Mouse (Mus musculus): Measurements from ENCODE around the gene Jam3. TPM values are rescaled to one million over a fixed set of nuclear protein-coding genes. Genes with fewer than 3 reads are reported as not detected.

The Jam3 gene
- polyA plus RNA-seq, 1 experiment: not detected

DNA sequence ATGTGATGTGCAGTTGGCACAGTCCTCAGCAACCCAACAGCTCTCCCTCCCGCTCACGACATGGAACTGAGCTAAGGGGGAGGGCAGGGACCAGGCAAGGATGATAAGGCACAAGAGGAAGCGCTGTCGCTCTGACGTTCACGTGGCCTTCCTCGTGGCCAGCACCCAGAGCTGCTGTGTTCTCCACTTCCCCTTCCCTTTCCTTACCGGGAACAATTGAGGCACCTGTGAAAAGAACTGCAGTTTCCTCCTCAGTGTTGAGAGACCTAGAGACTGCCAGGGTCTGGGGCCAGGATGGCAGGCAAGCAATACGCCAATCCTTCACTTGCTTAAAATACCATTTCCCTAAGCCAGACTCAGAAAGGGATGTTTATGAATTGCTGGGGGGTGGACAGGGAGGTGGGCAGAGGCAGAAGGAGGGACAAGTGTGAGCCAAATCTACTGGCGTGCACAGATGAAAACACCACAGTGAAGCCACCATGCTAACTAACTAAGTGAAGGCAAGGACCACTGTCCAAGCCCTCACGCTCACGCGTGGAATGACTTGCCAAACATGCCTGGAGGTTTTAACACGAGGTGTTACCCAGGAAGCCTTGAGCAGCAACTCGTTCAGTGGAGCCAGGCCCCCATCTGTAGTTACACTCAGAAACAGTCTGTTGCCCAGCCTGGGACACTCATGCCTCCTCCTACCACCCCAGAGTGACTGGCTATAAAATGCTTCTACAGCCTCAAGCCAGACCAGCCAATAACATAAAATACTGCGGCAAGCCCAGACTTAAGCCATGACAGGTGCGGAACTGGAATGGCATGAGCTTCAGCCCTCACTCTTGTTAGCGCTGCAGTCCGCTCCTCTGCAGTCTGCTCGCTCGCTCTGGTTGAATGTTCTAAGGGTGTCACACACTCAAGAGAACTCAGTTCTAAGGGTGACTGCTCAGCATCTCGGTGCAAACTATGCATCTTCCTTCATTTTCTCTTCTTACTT lies 45.4 kb downstream of the Jam3 start:
- Histone ChIP-seq H3K4me1 (ENCODE audit: control insufficient read depth, insufficient read depth, low read length) (peaks cover 19% of the 10 kb centered on the region), H3K27ac (ENCODE audit: insufficient read depth, low read depth, low read length) (peak overlapping the region; percentile 33; the same call in 1 of the 2 replicates), H3K4me3 (ENCODE audit: insufficient read depth, low read depth, low read length) (no peak overlapping the region)
- WGBS: 58% methylated on average over 22 of the region's 22 CpGs
- no peak for TF ChIP-seq POLR2A (IDR thresholded peaks at IDR 0.05; ENCODE audit: insufficient read depth, low read depth, low read length)
- TF ChIP-seq CTCF (IDR thresholded peaks at IDR 0.05; ENCODE audit: insufficient read depth, low read depth, low read length): no peak

DNA sequence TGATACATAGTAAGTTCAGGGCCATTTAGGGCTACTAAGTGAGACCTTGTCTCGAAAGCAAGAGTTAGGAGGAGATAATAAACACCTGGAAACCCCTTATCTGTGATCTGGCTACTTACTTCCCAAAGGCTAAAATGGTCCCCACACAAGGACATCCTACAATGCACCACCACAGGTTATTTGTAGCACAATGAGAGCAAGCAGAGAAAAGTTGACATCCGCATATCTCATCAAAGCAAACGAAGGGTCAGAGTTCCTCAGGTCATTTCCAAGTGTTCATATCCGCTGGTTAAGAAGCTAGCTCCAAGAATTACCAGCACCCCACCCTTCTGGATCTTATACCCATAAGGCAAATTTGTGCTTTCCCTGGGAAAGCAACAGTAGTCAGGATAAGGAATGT lies 46.8 kb downstream of the Jam3 start:
- H3K4me1 ChIP-seq (ENCODE audit: control insufficient read depth, insufficient read depth, low read length): peaks cover 17% of the 10 kb centered on the region
- no peak overlapping the region for H3K27ac ChIP-seq (ENCODE audit: insufficient read depth, low read depth, low read length)
- no peak overlapping the region for H3K4me3 ChIP-seq (ENCODE audit: insufficient read depth, low read depth, low read length)
- TF ChIP-seq CTCF (IDR thresholded peaks at IDR 0.05; ENCODE audit: insufficient read depth, low read depth, low read length) (no peak), POLR2A (IDR thresholded peaks at IDR 0.05; ENCODE audit: insufficient read depth, low read depth, low read length) (no peak)
- WGBS: 91% methylated on average over 4 of the region's 4 CpGs

DNA sequence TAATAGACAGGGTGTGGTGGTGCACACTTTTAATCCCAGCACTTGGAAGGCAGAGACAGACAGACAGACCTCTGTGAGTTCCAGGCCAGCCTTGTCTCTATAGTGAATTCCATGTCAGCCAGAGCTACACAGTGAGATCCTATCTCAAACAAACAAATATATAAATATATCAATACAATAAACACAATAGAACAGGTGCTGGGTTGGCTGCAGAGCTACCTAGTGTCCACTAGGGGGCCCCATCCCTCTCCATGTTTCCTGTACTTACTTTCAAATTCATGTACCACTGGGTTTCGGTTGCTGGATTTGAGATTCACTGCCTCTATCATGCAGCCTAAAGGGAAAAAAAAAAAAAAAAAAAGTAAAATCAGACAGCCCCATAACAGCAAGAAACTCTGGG lies 49.1 kb downstream of the Jam3 start:
- no peak overlapping the region for H3K4me3 ChIP-seq (ENCODE audit: insufficient read depth, low read depth, low read length)
- 43% methylated on average over 1 of the region's 1 CpGs for WGBS
- H3K4me1 ChIP-seq (ENCODE audit: control insufficient read depth, insufficient read depth, low read length): peaks cover 15% of the 10 kb centered on the region
- H3K27ac ChIP-seq (ENCODE audit: insufficient read depth, low read depth, low read length): no peak overlapping the region
- no peak for TF ChIP-seq POLR2A (IDR thresholded peaks at IDR 0.05; ENCODE audit: insufficient read depth, low read depth, low read length)

- no peak overlapping the region for H3K27ac ChIP-seq (ENCODE audit: insufficient read depth, low read depth, low read length)
- no peaks in the 10 kb centered on the region for H3K4me1 ChIP-seq (ENCODE audit: control insufficient read depth, insufficient read depth, low read length)
- 89% methylated on average over 6 of the region's 6 CpGs for WGBS
- H3K4me3 ChIP-seq (ENCODE audit: insufficient read depth, low read depth, low read length): no peak overlapping the region
- no peak for TF ChIP-seq POLR2A (IDR thresholded peaks at IDR 0.05; ENCODE audit: insufficient read depth, low read depth, low read length)
These were observed 53.8 kb downstream of the Jam3 start for GRCm38 (mm10) chr9:27101466-27101865.

GRCm38 (mm10) chr9:27099474-27099873 lies 55.7 kb downstream of the Jam3 start:
- TF ChIP-seq POLR2A (IDR thresholded peaks at IDR 0.05; ENCODE audit: insufficient read depth, low read depth, low read length) (no peak), CTCF (IDR thresholded peaks at IDR 0.05; ENCODE audit: insufficient read depth, low read depth, low read length) (no peak)
- WGBS: 79% methylated on average over 4 of the region's 4 CpGs
- H3K4me1 ChIP-seq (ENCODE audit: control insufficient read depth, insufficient read depth, low read length): no peaks in the 10 kb centered on the region
- no peak overlapping the region for H3K4me3 ChIP-seq (ENCODE audit: insufficient read depth, low read depth, low read length)
- no peak overlapping the region for H3K27ac ChIP-seq (ENCODE audit: insufficient read depth, low read depth, low read length)

DNA sequence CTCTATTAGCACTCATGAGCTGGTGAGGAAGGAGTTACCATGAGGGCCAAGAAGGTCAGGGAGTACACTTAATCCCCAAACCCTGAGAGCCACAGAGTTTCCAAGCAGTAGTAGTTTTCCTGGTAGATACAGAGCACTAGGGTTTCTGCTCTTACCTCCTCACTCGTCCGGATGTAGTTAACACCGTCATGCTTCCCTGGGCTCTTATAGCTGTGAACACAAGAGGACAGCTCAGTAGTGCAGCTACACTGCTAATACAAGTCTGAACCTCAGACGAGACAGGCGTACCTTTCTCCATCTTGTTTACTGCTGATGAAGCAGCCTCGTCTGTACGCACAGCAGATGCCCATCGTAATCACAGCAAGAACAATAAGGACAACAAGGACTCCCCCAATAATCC lies 56.7 kb downstream of the Jam3 start:
- Histone ChIP-seq H3K4me3 (ENCODE audit: insufficient read depth, low read depth, low read length) (no peak overlapping the region), H3K4me1 (ENCODE audit: control insufficient read depth, insufficient read depth, low read length) (no peaks in the 10 kb centered on the region), H3K27ac (ENCODE audit: insufficient read depth, low read depth, low read length) (no peak overlapping the region)
- TF ChIP-seq CTCF (IDR thresholded peaks at IDR 0.05; ENCODE audit: insufficient read depth, low read depth, low read length): no peak
- TF ChIP-seq POLR2A (IDR thresholded peaks at IDR 0.05; ENCODE audit: insufficient read depth, low read depth, low read length): no peak
- WGBS: 80% methylated on average over 8 of the region's 8 CpGs

- no peaks in the 10 kb centered on the region for H3K4me1 ChIP-seq (ENCODE audit: control insufficient read depth, insufficient read depth, low read length)
- no peak overlapping the region for H3K27ac ChIP-seq (ENCODE audit: insufficient read depth, low read depth, low read length)
- no peak overlapping the region for H3K4me3 ChIP-seq (ENCODE audit: insufficient read depth, low read depth, low read length)
- TF ChIP-seq POLR2A (IDR thresholded peaks at IDR 0.05; ENCODE audit: insufficient read depth, low read depth, low read length) (no peak), CTCF (IDR thresholded peaks at IDR 0.05; ENCODE audit: insufficient read depth, low read depth, low read length) (no peak)
- WGBS: 39% methylated on average over 4 of the region's 4 CpGs
These were observed 57.1 kb downstream of the Jam3 start for GRCm38 (mm10) chr9:27098092-27098491.

DNA sequence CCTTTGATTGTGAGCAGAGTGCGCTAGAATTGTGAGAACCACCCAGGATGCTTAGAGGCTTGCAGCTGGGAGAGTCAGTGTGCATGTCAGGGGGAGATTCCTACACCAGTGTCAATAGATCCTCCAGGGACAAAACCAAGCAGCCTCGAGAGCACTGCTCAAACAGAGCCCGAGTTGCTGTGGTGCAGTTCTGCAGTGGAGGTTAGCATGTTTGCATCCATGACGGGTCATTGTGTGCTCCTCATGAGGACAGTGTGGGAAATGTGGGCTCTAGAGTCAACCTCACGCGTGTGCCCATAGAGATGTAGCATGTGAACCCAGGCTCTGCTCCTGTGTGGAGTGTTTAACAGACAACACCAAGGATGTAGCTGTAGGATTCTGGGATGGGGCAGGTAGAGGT lies 62.3 kb downstream of the Jam3 start:
- H3K4me3 ChIP-seq (ENCODE audit: insufficient read depth, low read depth, low read length): no peak overlapping the region

More for the DNA sequence above, 62.3 kb downstream of the Jam3 start:
- TF ChIP-seq CTCF (IDR thresholded peaks at IDR 0.05; ENCODE audit: insufficient read depth, low read depth, low read length) (no peak), POLR2A (IDR thresholded peaks at IDR 0.05; ENCODE audit: insufficient read depth, low read depth, low read length) (no peak)
- 80% methylated on average over 6 of the region's 6 CpGs for WGBS
- Histone ChIP-seq H3K27ac (ENCODE audit: insufficient read depth, low read depth, low read length) (no peak overlapping the region), H3K4me1 (ENCODE audit: control insufficient read depth, insufficient read depth, low read length) (0 out of 2 replicates have a peak, but pooled peaks cover 2% of the 10 kb centered on the region)
